In the genomic region with DNA sequence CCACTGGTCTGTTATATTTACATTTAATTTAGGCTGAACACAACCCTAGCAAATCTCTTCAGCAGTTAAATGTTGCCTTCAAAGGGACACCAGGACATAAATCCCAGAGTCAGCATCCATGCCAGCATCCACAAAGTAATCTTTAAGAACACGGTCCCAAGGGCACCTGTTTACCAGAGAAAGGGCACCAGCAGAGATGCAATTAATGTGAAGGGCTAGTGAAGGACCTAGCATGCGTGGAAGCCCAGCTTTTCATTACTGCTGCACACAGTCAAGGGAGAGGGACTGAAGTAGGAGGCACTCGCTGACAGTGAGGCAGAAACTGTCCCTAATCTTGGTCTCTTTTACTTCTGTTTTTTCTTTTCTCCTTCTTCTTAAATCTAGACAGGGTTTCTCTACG, we compare ENCODE assay signal across 12 mouse cellular contexts.
"Had no signal": no experiment of that assay in that cellular context is flagged by ENCODE, and none has a peak within 500 bp of the region (broad histone marks: within the 10 kb centered on the region; RNA-seq: fewer than 3 reads in every experiment).

No protein-coding gene starts in this region.

- H3K4me2 ChIP-seq: intestine, embryonic 15.5 days; limb, embryonic 15.5 days; liver, embryonic 12.5 days; lung, embryonic 14.5 days; midbrain, embryonic 12.5 days had no signal

- H3K9me3 ChIP-seq: intestine, embryonic 15.5 days; limb, embryonic 15.5 days; liver, embryonic 12.5 days; midbrain, embryonic 12.5 days had no signal

- H3K27me3 ChIP-seq: intestine, embryonic 15.5 days; limb, embryonic 15.5 days; liver, embryonic 12.5 days; midbrain, embryonic 12.5 days had no signal

- H3K9ac ChIP-seq: intestine, embryonic 15.5 days; limb, embryonic 15.5 days; liver, embryonic 12.5 days; lung, embryonic 14.5 days; midbrain, embryonic 12.5 days had no signal

- H3K27ac ChIP-seq: intestine, embryonic 15.5 days; left cerebral cortex, adult 2 months; limb, embryonic 15.5 days; liver, embryonic 12.5 days; midbrain, embryonic 12.5 days; stomach, postnatal 0 days had no signal

- H3K4me3 ChIP-seq: intestine, embryonic 15.5 days; left cerebral cortex, adult 2 months; limb, embryonic 15.5 days; liver, embryonic 12.5 days; midbrain, embryonic 12.5 days had no signal

- H3K36me3 ChIP-seq: intestine, embryonic 15.5 days; limb, embryonic 15.5 days; liver, embryonic 12.5 days; midbrain, embryonic 12.5 days had no signal

- DNase-seq: kidney, adult 8-10 months; kidney, postnatal 25 days; lung, embryonic 14.5 days; lung, postnatal 10 days; lung, postnatal 4 days; thymus, postnatal 4 days had no signal

- ATAC-seq: intestine, embryonic 15.5 days; liver, embryonic 12.5 days had no signal

- H3K4me1 ChIP-seq: intestine, embryonic 15.5 days; limb, embryonic 15.5 days; liver, embryonic 12.5 days had no signal
